Mouse (Mus musculus): ENCODE measurements around the gene Dus2.

- TF ChIP-seq POLR2A (IDR thresholded peaks at IDR 0.05; ENCODE audit: control insufficient read depth, extremely low read depth, insufficient read depth, low read length, poor library complexity) (no peak), CTCF (IDR thresholded peaks at IDR 0.05; ENCODE audit: borderline replicate concordance, control insufficient read depth, extremely low read depth, insufficient read depth, low read length, poor library complexity) (no peak)
Observed at GRCm38 (mm10) chr8:106039605-106040004, 48.5 kb downstream of the Dus2 start.

Measured in thymus, adult 2 months (tissue).